Mouse (Mus musculus) adrenal gland, adult 18-20 months (tissue): ENCODE results near the gene Lce1h. TPM values are rescaled to one million over a fixed set of nuclear protein-coding genes. Genes with fewer than 3 reads are reported as not detected.

Experiments used
- DNase-seq, 2 experiments: peaks; one replicate each; pipeline ENCODE4 v3.0.0; 2021 to 2022; ENCODE audit warnings: low spot score in 2 of 2
- long read RNA-seq, 2 experiments: library from polyadenylated mRNA; stranded (forward); transcript quantifications; one replicate each; pipeline ENCODE4 v2.0.0; 2021
- total RNA-seq, 2 experiments: library from RNA; stranded (reverse); gene quantifications; 1 replicate in 1 of 2; 2 replicates in 1 of 2; pipeline ENCODE4 v1.2.3; 2021

Gene Lce1h
- not detected for total RNA-seq
- long read RNA-seq, experiment 1, result 0 reads
- long read RNA-seq, experiment 2, result 0 reads

GRCm38 (mm10) chr3:92764965-92765364 lies at the start of gene Lce1h:
Gene Lce1h, minus strand, starts transcription at chr3:92765065.
- no peak for DNase-seq

GRCm38 (mm10) chr3:92807791-92808190 lies 42.9 kb upstream of the Lce1h start, which contains the start of gene Lce1k:
Gene Lce1k, minus strand, starts transcription at chr3:92807891.
- DNase-seq, result no peak

DNA sequence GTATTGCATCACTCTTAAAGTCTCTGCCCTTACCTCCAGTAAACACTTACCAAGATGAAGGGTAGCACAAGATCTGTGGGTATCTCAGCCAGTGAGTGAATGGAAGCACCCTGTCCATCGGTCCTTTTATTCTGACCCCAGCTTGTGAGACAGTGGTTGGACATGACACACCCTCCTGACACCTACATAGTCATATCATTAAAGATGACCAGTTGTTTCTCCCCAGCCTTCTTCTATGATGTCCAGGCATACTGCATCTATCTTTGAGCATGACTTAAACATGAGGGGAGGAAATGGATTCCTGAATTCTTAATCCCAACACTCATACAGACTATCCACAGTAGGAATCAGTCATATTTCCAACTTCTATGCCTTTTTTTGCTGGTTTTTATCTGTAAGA lies 25.5 kb upstream of the Lce1h start, which contains the start of gene Lce1j:
TSS of gene Lce1j (minus strand) at position 101 of the 400 bp plus-strand sequence.
- no peak for DNase-seq

- no peak for DNase-seq
These were observed 13.9 kb upstream of the Lce1h start, which contains the start of gene Lce1i for GRCm38 (mm10) chr3:92778799-92779198. Gene Lce1i, minus strand, starts transcription at chr3:92778899.

- no peak for DNase-seq
These were observed 6.7 kb upstream of the Lce1h start for GRCm38 (mm10) chr3:92771573-92771972.

DNA sequence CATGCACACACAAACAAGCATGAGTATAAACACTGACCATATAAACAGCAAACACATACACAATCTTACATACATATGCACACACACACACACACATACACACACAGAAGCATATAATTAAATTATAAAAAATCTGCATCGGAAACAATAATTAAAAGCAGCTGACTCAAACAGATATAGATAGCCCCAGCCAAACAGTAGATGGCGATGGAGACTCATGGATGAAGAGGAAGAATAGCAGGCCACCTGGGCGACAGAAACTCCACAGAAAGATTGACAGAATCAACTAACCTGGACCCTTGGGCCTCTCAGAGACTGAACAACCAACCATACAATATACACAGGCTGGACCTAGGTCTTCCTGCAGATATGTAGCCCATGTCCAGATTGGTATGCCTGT lies 11.7 kb downstream of the Lce1h start:
- no peak for DNase-seq

- DNase-seq, result no peak
These were observed 12.6 kb downstream of the Lce1h start, which contains the start of gene Lce1g for GRCm38 (mm10) chr3:92752238-92752637. Gene Lce1g, minus strand, starts transcription at chr3:92752338.

- DNase-seq, result no peak
These were observed 25.9 kb downstream of the Lce1h start, which contains the start of gene Gm38119 for GRCm38 (mm10) chr3:92738996-92739395. Gene Gm38119, minus strand, starts transcription at chr3:92739096.

GRCm38 (mm10) chr3:92722631-92723030 lies 42.2 kb downstream of the Lce1h start:
- DNase-seq, result no peak

DNA sequence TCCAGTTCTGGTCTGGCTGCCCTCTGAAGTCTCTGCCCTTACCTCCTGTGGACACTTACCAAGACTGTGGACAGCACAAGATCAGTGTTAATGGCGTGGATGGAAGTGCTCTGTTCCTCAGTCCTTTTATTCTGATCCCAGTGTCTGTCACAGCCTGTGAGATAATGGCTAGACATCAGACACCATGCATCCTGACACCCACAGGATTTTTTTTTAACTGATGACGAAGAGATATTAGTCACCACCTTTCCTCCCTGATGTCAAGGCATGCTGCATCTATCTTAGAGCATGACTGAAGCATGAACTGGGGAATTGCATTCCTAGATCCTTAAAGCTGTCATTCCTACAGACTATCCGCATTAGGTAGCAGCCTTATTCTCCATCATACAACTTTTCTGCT lies 44.6 kb downstream of the Lce1h start, which contains the start of gene Lce1f:
TSS of gene Lce1f (minus strand) at position 101 of the 400 bp plus-strand sequence.
- DNase-seq, result no peak

- no peak for DNase-seq
These were observed 49.7 kb downstream of the Lce1h start for GRCm38 (mm10) chr3:92715122-92715521.

Other genes with a start within 250 kb of the Lce1h start
- not detected for gene 2310046K23Rik, start 230.6 kb downstream of the Lce1h start, total RNA-seq
- not detected for gene Ivl, start 191.3 kb downstream of the Lce1h start, total RNA-seq
- not detected for gene Smcp, start 176.1 kb downstream of the Lce1h start, total RNA-seq
- gene 2210017I01Rik, start 157.6 kb downstream of the Lce1h start, total RNA-seq, result not detected
- not detected for gene Lce6a, start 143.4 kb downstream of the Lce1h start, total RNA-seq
- gene Lce1a1, start 116.8 kb downstream of the Lce1h start, total RNA-seq, result not detected
- not detected for gene Lce1b, start 108.1 kb downstream of the Lce1h start, total RNA-seq
- gene Lce1a2, start 94.8 kb downstream of the Lce1h start, total RNA-seq, result not detected
- gene Lce1c, start 85.8 kb downstream of the Lce1h start, total RNA-seq, result not detected
- not detected for gene Lce1d, start 77.9 kb downstream of the Lce1h start, total RNA-seq
- not detected for gene Lce1e, start 56.0 kb downstream of the Lce1h start, total RNA-seq
- not detected for gene Lce1f, start 44.7 kb downstream of the Lce1h start, total RNA-seq
- not detected for gene Gm38119, start 26.0 kb downstream of the Lce1h start, total RNA-seq
- not detected for gene Lce1g, start 12.7 kb downstream of the Lce1h start, total RNA-seq
- not detected for gene Lce1i, start 13.8 kb upstream of the Lce1h start, total RNA-seq
- gene Lce1j, start 25.4 kb upstream of the Lce1h start, total RNA-seq, result not detected
- not detected for gene Lce1k, start 42.8 kb upstream of the Lce1h start, total RNA-seq
- not detected for gene Kprp, start 62.2 kb upstream of the Lce1h start, total RNA-seq
- not detected for gene Lce1l, start 86.2 kb upstream of the Lce1h start, total RNA-seq
- gene 2310050C09Rik, start 105.2 kb upstream of the Lce1h start, total RNA-seq, result not detected
- not detected for gene Lce3a, start 161.2 kb upstream of the Lce1h start, total RNA-seq
- not detected for gene Lce3b, start 167.9 kb upstream of the Lce1h start, total RNA-seq
- not detected for gene Lce3c, start 179.4 kb upstream of the Lce1h start, total RNA-seq
- not detected for gene Lce3d, start 192.3 kb upstream of the Lce1h start, total RNA-seq
- not detected for gene Lce3e, start 202.0 kb upstream of the Lce1h start, total RNA-seq
- gene Lce3f, start 227.2 kb upstream of the Lce1h start, total RNA-seq, result not detected